Mouse (Mus musculus) forebrain, embryonic 16.5 days (tissue): ENCODE results near the gene Ccdc183. TPM values are rescaled to one million over a fixed set of nuclear protein-coding genes. Genes with fewer than 3 reads are reported as not detected.
A peak's percentile ranks its signal among the peaks of the same experiment; 100 is the strongest.

Source experiments
- ATAC-seq: fragments of 200-750 bp; cut with Nextera tagmentation; 2 replicates; pipeline ENCODE4 v1.8.0; 2017; ENCODE audit warnings: mild to moderate bottlenecking, moderate library complexity
- H3K27ac ChIP-seq: fragments of 300-500 bp; sonication (generic); 2 replicates; pipeline ENCODE4 v1.5.1; 2014; ENCODE audit warnings: low read length, control low read depth
- H3K27me3 ChIP-seq: fragments of 300-500 bp; sonication (generic); replicated peaks from 2 replicates; pipeline ENCODE4 v1.6.1; 2014; ENCODE audit warnings: low read length; ENCODE audit not compliant: control insufficient read depth, insufficient read depth
- H3K36me3 ChIP-seq: fragments of 300-500 bp; sonication (generic); 2 replicates; pipeline ENCODE4 v1.6.1; 2014; ENCODE audit not compliant: control insufficient read depth, insufficient read depth
- H3K4me1 ChIP-seq: fragments of 300-500 bp; sonication (generic); replicated peaks from 2 replicates; pipeline ENCODE4 v1.6.1; 2014; ENCODE audit warnings: low read length; ENCODE audit not compliant: control insufficient read depth, insufficient read depth
- H3K4me2 ChIP-seq: fragments of 300-500 bp; sonication (generic); 2 replicates; pipeline ENCODE4 v1.6.1; 2014; ENCODE audit warnings: mild to moderate bottlenecking, low read length, control low read depth
- H3K4me3 ChIP-seq: fragments of 300-500 bp; sonication (generic); replicated peaks from 2 replicates; pipeline ENCODE4 v1.5.1; 2014; ENCODE audit warnings: mild to moderate bottlenecking, low read length, control low read depth
- H3K9ac ChIP-seq: fragments of 300-500 bp; sonication (generic); replicated peaks from 2 replicates; pipeline ENCODE4 v1.6.1; 2014; ENCODE audit warnings: low read depth, low read length, control low read depth
- H3K9me3 ChIP-seq: fragments of 300-500 bp; sonication (generic); 2 replicates; pipeline ENCODE4 v1.6.1; 2016; ENCODE audit warnings: low read length; ENCODE audit not compliant: control insufficient read depth
- whole genome bisulfite sequencing: fragments of 180-500 bp; shearing (Covaris S2); extraction: QIAGEN DNeasy Blood & Tissue Kit; methylation state at CpG from one replicate; pipeline ENCODE4 v1.1.7; 2014; 5-methylcytosine and 5-hydroxymethylcytosine counted together
- polyA plus RNA-seq: library from polyadenylated mRNA; unstranded; fragments of >200 nt; fragmentation: Nextera tagmentation; extraction: Ambion mirVana; gene quantifications from 2 replicates; pipeline ENCODE4 v1.2.1, GENCODE M21; 2015

Ccdc183 gene
- polyA plus RNA-seq, 1 experiment from 2014 or later, result 0.24 TPM

- no peaks in the 10 kb centered on the region for H3K9me3 ChIP-seq
- H3K4me1 ChIP-seq, result peaks cover 46% of the 10 kb centered on the region
- H3K9ac ChIP-seq, result peak within 1 kb of the TSS; percentile 71
- WGBS, result 6% methylated on average over 19 of the region's 19 CpGs
- peak; percentile 80 for ATAC-seq
- peak within 1 kb of the TSS; percentile 76 for H3K4me2 ChIP-seq
- peaks cover 48% of the 10 kb centered on the region for H3K27me3 ChIP-seq
- no peak within 1 kb of the TSS for H3K27ac ChIP-seq
- H3K36me3 ChIP-seq, result peaks cover 7% of the 10 kb centered on the region; the same call in 1 of the 2 replicates
- peak within 1 kb of the TSS; percentile 58 for H3K4me3 ChIP-seq
Observed at GRCm38 (mm10) chr2:25581294-25581864, 36.1 kb downstream of the Ccdc183 start, which contains the start of gene Ajm1. Gene Ajm1 (minus strand): TSS chr2:25581757.

- 0 out of 2 replicates have a peak, but pooled peaks cover 3% of the 10 kb centered on the region for H3K36me3 ChIP-seq
- H3K9ac ChIP-seq, result peak overlapping the region; percentile 71
- peak overlapping the region; percentile 76 for H3K4me2 ChIP-seq
- peaks cover 50% of the 10 kb centered on the region for H3K4me1 ChIP-seq
- H3K9me3 ChIP-seq, result no peaks in the 10 kb centered on the region
- ATAC-seq, result 0 out of 2 replicates have a peak, but pooled peaks have one; percentile 0
- WGBS, result 42% methylated on average over 6 of the region's 6 CpGs
- H3K27me3 ChIP-seq, result peaks cover 54% of the 10 kb centered on the region
- no peak overlapping the region for H3K27ac ChIP-seq
- H3K4me3 ChIP-seq, result peak overlapping the region; percentile 58
Observed at GRCm38 (mm10) chr2:25580621-25581101, 36.8 kb downstream of the Ccdc183 start.

- Histone ChIP-seq H3K27ac (no peak overlapping the region), H3K9me3 (no peaks in the 10 kb centered on the region), H3K4me1 (peaks cover 55% of the 10 kb centered on the region), H3K36me3 (0 out of 2 replicates have a peak, but pooled peaks cover 3% of the 10 kb centered on the region), H3K4me2 (no peak overlapping the region; the same call in 1 of the 2 replicates), H3K27me3 (peaks cover 54% of the 10 kb centered on the region), H3K9ac (no peak overlapping the region), H3K4me3 (peak overlapping the region; percentile 17; the same call in 1 of the 2 replicates)
- no peak for ATAC-seq
- 6% methylated on average over 27 of the region's 27 CpGs for WGBS
Observed at GRCm38 (mm10) chr2:25579737-25580460, 37.6 kb downstream of the Ccdc183 start.

- ATAC-seq, result no peak
- H3K4me1 ChIP-seq, result peaks cover 57% of the 10 kb centered on the region
Observed at GRCm38 (mm10) chr2:25578796-25579736, 38.4 kb downstream of the Ccdc183 start.

GRCm38 (mm10) chr2:25577951-25578795 is 39.3 kb downstream of the Ccdc183 start:
- H3K9me3 ChIP-seq, result no peaks in the 10 kb centered on the region
- H3K4me3 ChIP-seq, result peak overlapping the region; percentile 25
- H3K27ac ChIP-seq, result no peak overlapping the region
- WGBS, result 6% methylated on average over 75 of the region's 75 CpGs
- ATAC-seq, result no peak
- no peaks in the 10 kb centered on the region for H3K36me3 ChIP-seq
- H3K27me3 ChIP-seq, result peaks cover 54% of the 10 kb centered on the region
- peak overlapping the region; percentile 44 for H3K4me2 ChIP-seq
- peaks cover 66% of the 10 kb centered on the region for H3K4me1 ChIP-seq
- H3K9ac ChIP-seq, result peak overlapping the region; percentile 22; the same call in 1 of the 2 replicates

More at GRCm38 (mm10) chr2:25578796-25579736, 38.4 kb downstream of the Ccdc183 start:
- H3K9me3 ChIP-seq, result no peaks in the 10 kb centered on the region
- no peak overlapping the region for H3K27ac ChIP-seq
- H3K9ac ChIP-seq, result 0 out of 2 replicates have a peak overlapping the region, but pooled peaks have one; percentile 13
- peaks cover 54% of the 10 kb centered on the region for H3K27me3 ChIP-seq
- H3K4me2 ChIP-seq, result peak overlapping the region; percentile 26
- peak overlapping the region; percentile 17 for H3K4me3 ChIP-seq
- no peaks in the 10 kb centered on the region for H3K36me3 ChIP-seq
- 7% methylated on average over 76 of the region's 77 CpGs for WGBS

- peaks cover 54% of the 10 kb centered on the region for H3K27me3 ChIP-seq
Observed at GRCm38 (mm10) chr2:25576965-25577891, 40.2 kb downstream of the Ccdc183 start.

GRCm38 (mm10) chr2:25576028-25576850 is 41.2 kb downstream of the Ccdc183 start:
- ATAC-seq, result no peak
- 76% methylated on average over 16 of the region's 16 CpGs for WGBS
- Histone ChIP-seq H3K4me1 (peaks cover 58% of the 10 kb centered on the region), H3K4me2 (peak overlapping the region; percentile 91), H3K9ac (no peak overlapping the region), H3K36me3 (no peaks in the 10 kb centered on the region), H3K27me3 (peaks cover 54% of the 10 kb centered on the region), H3K27ac (no peak overlapping the region), H3K4me3 (peak overlapping the region; percentile 67; the same call in 1 of the 2 replicates), H3K9me3 (no peaks in the 10 kb centered on the region)

More at GRCm38 (mm10) chr2:25576965-25577891, 40.2 kb downstream of the Ccdc183 start:
- H3K36me3 ChIP-seq, result no peaks in the 10 kb centered on the region
- no peaks in the 10 kb centered on the region for H3K9me3 ChIP-seq
- peak overlapping the region; percentile 22; the same call in 1 of the 2 replicates for H3K9ac ChIP-seq
- ATAC-seq, result no peak
- peak overlapping the region; percentile 44 for H3K4me2 ChIP-seq
- WGBS, result 16% methylated on average over 92 of the region's 92 CpGs
- H3K4me1 ChIP-seq, result peaks cover 66% of the 10 kb centered on the region
- no peak overlapping the region for H3K27ac ChIP-seq
- H3K4me3 ChIP-seq, result peak overlapping the region; percentile 25
